Mouse (Mus musculus) limb, embryonic 14.5 days (tissue): Measurements from ENCODE around the gene 9930111J21Rik1. TPM values are rescaled to one million over a fixed set of nuclear protein-coding genes. Genes with fewer than 3 reads are reported as not detected.
"Not testable (repeated sequence)": the region's sequence is repeated elsewhere in the genome, so short reads cannot be mapped to it uniquely, and the experiment has no call there.

ENCODE experiments used
- ATAC-seq: fragments of 200-750 bp; cut with Nextera tagmentation; 2 replicates; pipeline ENCODE4 v1.8.0; 2017; ENCODE audit warnings: low read depth, moderate number of reproducible peaks, moderate TSS enrichment; ENCODE audit not compliant: low FRiP score
- DNase-seq: peaks from one replicate; pipeline ENCODE4 v3.0.0-alpha.2; 2015; ENCODE audit warnings: low spot score
- H3K27ac ChIP-seq: fragments of 300-500 bp; sonication (generic); replicated peaks from 2 replicates; pipeline ENCODE4 v1.5.1; 2014; ENCODE audit warnings: low read depth, mild to moderate bottlenecking, low read length, moderate library complexity, mixed read lengths
- H3K27me3 ChIP-seq: fragments of 300-500 bp; sonication (generic); 2 replicates; pipeline ENCODE4 v1.6.1; 2014; ENCODE audit warnings: low read length, mixed read lengths; ENCODE audit not compliant: control insufficient read depth, insufficient read depth
- H3K36me3 ChIP-seq: fragments of 300-500 bp; sonication (generic); 2 replicates; pipeline ENCODE4 v1.6.1; 2014; ENCODE audit warnings: mild to moderate bottlenecking, low read length, moderate library complexity, mixed read lengths; ENCODE audit not compliant: control insufficient read depth, insufficient read depth
- H3K4me1 ChIP-seq: fragments of 300-500 bp; sonication (generic); 2 replicates; pipeline ENCODE4 v1.6.1; 2014; ENCODE audit warnings: antibody characterized with exemption, low read length, mixed read lengths; ENCODE audit not compliant: control insufficient read depth, insufficient read depth
- H3K4me2 ChIP-seq: fragments of 300-500 bp; sonication (generic); replicated peaks from 2 replicates; pipeline ENCODE4 v1.6.1; 2014; ENCODE audit warnings: low read depth, mild to moderate bottlenecking, low read length, moderate library complexity; ENCODE audit not compliant: severe bottlenecking
- H3K4me3 ChIP-seq: fragments of 300-500 bp; sonication (generic); replicated peaks from 2 replicates; pipeline ENCODE4 v1.5.1; 2014; ENCODE audit warnings: low read length
- H3K9ac ChIP-seq: fragments of 300-500 bp; sonication (generic); 2 replicates; pipeline ENCODE4 v1.6.1; 2014; ENCODE audit warnings: mild to moderate bottlenecking, low read depth, low read length, moderate library complexity; ENCODE audit not compliant: severe bottlenecking
- H3K9me3 ChIP-seq: fragments of 300-500 bp; sonication (generic); 2 replicates; pipeline ENCODE4 v1.6.1; 2016; ENCODE audit warnings: low read length; ENCODE audit not compliant: control insufficient read depth
- WGBS: fragments of 180-500 bp; shearing (Covaris S2); extraction: QIAGEN DNeasy Blood & Tissue Kit; methylation state at CpG from one replicate; pipeline ENCODE4 v1.1.7; 2014; 5-methylcytosine and 5-hydroxymethylcytosine counted together
- polyA plus RNA-seq, 2 experiments: library from polyadenylated mRNA; depleted of rRNA in 1 of 2; stranded (reverse) in 1 of 2; unstranded in 1 of 2; fragments of >200 nt; fragmentation: Nextera tagmentation in 1 of 2; extraction: Ambion mirVana in 1 of 2; gene quantifications; 2 replicates each; pipeline versions ENCODE4 v1.2.1 to v1.2.3; 2012 to 2014

9930111J21Rik1 gene
- polyA plus RNA-seq, 2 experiments, result 0.11 to 0.36 TPM

GRCm38 (mm10) chr11:48935291-48935690 is 43.9 kb downstream of the 9930111J21Rik1 start:
- not testable (repeated sequence) for H3K9me3 ChIP-seq, H3K27ac ChIP-seq, H3K9ac ChIP-seq, H3K4me1 ChIP-seq, H3K4me2 ChIP-seq, H3K27me3 ChIP-seq, H3K4me3 ChIP-seq, H3K36me3 ChIP-seq, DNase-seq, ATAC-seq
- WGBS, result no CpG with 5 or more reads among the region's 3 CpGs

- ATAC-seq, H3K4me2 ChIP-seq, H3K9ac ChIP-seq, H3K27ac ChIP-seq, DNase-seq, H3K4me1 ChIP-seq, H3K36me3 ChIP-seq, H3K4me3 ChIP-seq, H3K27me3 ChIP-seq, H3K9me3 ChIP-seq: not testable (repeated sequence)
- WGBS, result no CpG with 5 or more reads among the region's 1 CpGs
Observed at GRCm38 (mm10) chr11:48933923-48934322, 45.3 kb downstream of the 9930111J21Rik1 start.

- DNase-seq, H3K9ac ChIP-seq, ATAC-seq, H3K4me1 ChIP-seq, H3K9me3 ChIP-seq, H3K27me3 ChIP-seq, H3K4me3 ChIP-seq, H3K4me2 ChIP-seq, H3K36me3 ChIP-seq, H3K27ac ChIP-seq: not testable (repeated sequence)
- WGBS, result 63% methylated on average over 1 of the region's 1 CpGs
Observed at GRCm38 (mm10) chr11:48933422-48933821, 45.8 kb downstream of the 9930111J21Rik1 start.

- 81% methylated on average over 1 of the region's 1 CpGs for WGBS
- not testable (repeated sequence) for H3K4me3 ChIP-seq, H3K36me3 ChIP-seq, H3K4me1 ChIP-seq, H3K9ac ChIP-seq, H3K27me3 ChIP-seq, H3K9me3 ChIP-seq, H3K4me2 ChIP-seq, H3K27ac ChIP-seq, DNase-seq, ATAC-seq
Observed at GRCm38 (mm10) chr11:48928068-48928467, 51.1 kb downstream of the 9930111J21Rik1 start.

GRCm38 (mm10) chr11:48926437-48926836 is 52.8 kb downstream of the 9930111J21Rik1 start:
- not testable (repeated sequence) for DNase-seq, H3K27me3 ChIP-seq, H3K9me3 ChIP-seq, H3K9ac ChIP-seq, H3K4me3 ChIP-seq, H3K36me3 ChIP-seq, H3K27ac ChIP-seq, ATAC-seq, H3K4me1 ChIP-seq, H3K4me2 ChIP-seq

GRCm38 (mm10) chr11:48923818-48924217 is 55.4 kb downstream of the 9930111J21Rik1 start:
- not testable (repeated sequence) for DNase-seq, H3K9me3 ChIP-seq, H3K27ac ChIP-seq, ATAC-seq, H3K4me3 ChIP-seq, H3K9ac ChIP-seq, H3K4me2 ChIP-seq, H3K4me1 ChIP-seq, H3K36me3 ChIP-seq, H3K27me3 ChIP-seq
- 81% methylated on average over 4 of the region's 5 CpGs for WGBS
